Mouse (Mus musculus) limb, embryonic 14.5 days (tissue): ENCODE results near the gene Babam2. TPM values are rescaled to one million over a fixed set of nuclear protein-coding genes. Genes with fewer than 3 reads are reported as not detected.

Source experiments
- ATAC-seq: fragments of 200-750 bp; cut with Nextera tagmentation; 2 replicates; pipeline ENCODE4 v1.8.0; 2017; ENCODE audit warnings: low read depth, moderate number of reproducible peaks, moderate TSS enrichment; ENCODE audit not compliant: low FRiP score
- DNase-seq: peaks from one replicate; pipeline ENCODE4 v3.0.0-alpha.2; 2015; ENCODE audit warnings: low spot score
- H3K27ac ChIP-seq: fragments of 300-500 bp; sonication (generic); replicated peaks from 2 replicates; pipeline ENCODE4 v1.5.1; 2014; ENCODE audit warnings: low read depth, mild to moderate bottlenecking, low read length, moderate library complexity, mixed read lengths
- H3K27me3 ChIP-seq: fragments of 300-500 bp; sonication (generic); 2 replicates; pipeline ENCODE4 v1.6.1; 2014; ENCODE audit warnings: low read length, mixed read lengths; ENCODE audit not compliant: control insufficient read depth, insufficient read depth
- H3K36me3 ChIP-seq: fragments of 300-500 bp; sonication (generic); 2 replicates; pipeline ENCODE4 v1.6.1; 2014; ENCODE audit warnings: mild to moderate bottlenecking, low read length, moderate library complexity, mixed read lengths; ENCODE audit not compliant: control insufficient read depth, insufficient read depth
- H3K4me1 ChIP-seq: fragments of 300-500 bp; sonication (generic); 2 replicates; pipeline ENCODE4 v1.6.1; 2014; ENCODE audit warnings: antibody characterized with exemption, low read length, mixed read lengths; ENCODE audit not compliant: control insufficient read depth, insufficient read depth
- H3K4me2 ChIP-seq: fragments of 300-500 bp; sonication (generic); replicated peaks from 2 replicates; pipeline ENCODE4 v1.6.1; 2014; ENCODE audit warnings: low read depth, mild to moderate bottlenecking, low read length, moderate library complexity; ENCODE audit not compliant: severe bottlenecking
- H3K4me3 ChIP-seq: fragments of 300-500 bp; sonication (generic); replicated peaks from 2 replicates; pipeline ENCODE4 v1.5.1; 2014; ENCODE audit warnings: low read length
- H3K9ac ChIP-seq: fragments of 300-500 bp; sonication (generic); 2 replicates; pipeline ENCODE4 v1.6.1; 2014; ENCODE audit warnings: mild to moderate bottlenecking, low read depth, low read length, moderate library complexity; ENCODE audit not compliant: severe bottlenecking
- H3K9me3 ChIP-seq: fragments of 300-500 bp; sonication (generic); 2 replicates; pipeline ENCODE4 v1.6.1; 2016; ENCODE audit warnings: low read length; ENCODE audit not compliant: control insufficient read depth
- POLR2A ChIP-seq: fragments of 200-500 bp; IDR thresholded peaks from 2 replicates; pipeline ENCODE4 v1.8.0; 2012; ENCODE audit warnings: inconsistent platforms, mild to moderate bottlenecking, moderate library complexity, borderline replicate concordance; ENCODE audit not compliant: insufficient read depth, insufficient read length; ENCODE audit errors: extremely low read depth
- WGBS: fragments of 180-500 bp; shearing (Covaris S2); extraction: QIAGEN DNeasy Blood & Tissue Kit; methylation state at CpG from one replicate; pipeline ENCODE4 v1.1.7; 2014; 5-methylcytosine and 5-hydroxymethylcytosine counted together
- polyA plus RNA-seq, 2 experiments: library from polyadenylated mRNA; depleted of rRNA in 1 of 2; stranded (reverse) in 1 of 2; unstranded in 1 of 2; fragments of >200 nt; fragmentation: Nextera tagmentation in 1 of 2; extraction: Ambion mirVana in 1 of 2; gene quantifications; 2 replicates each; pipeline versions ENCODE4 v1.2.1 to v1.2.3; 2012 to 2014

The Babam2 gene
- polyA plus RNA-seq, 2 experiments = 23.4 to 35.8 TPM

GRCm38 (mm10) chr5:31947185-31947584 lies 249.7 kb downstream of the Babam2 start:
- H3K9me3 ChIP-seq = no peaks in the 10 kb centered on the region
- H3K27ac ChIP-seq = peak overlapping the region; percentile 43; the same call in 1 of the 2 replicates
- TF ChIP-seq POLR2A = no peak
- H3K4me2 ChIP-seq = no peak overlapping the region
- H3K9ac ChIP-seq = no peak overlapping the region
- H3K4me3 ChIP-seq = no peak overlapping the region
- DNase-seq = peak; percentile 71
- H3K27me3 ChIP-seq = no peaks in the 10 kb centered on the region
- ATAC-seq = peak; percentile 44; the same call in 1 of the 2 replicates
- H3K4me1 ChIP-seq = no peaks in the 10 kb centered on the region
- H3K36me3 ChIP-seq = no peaks in the 10 kb centered on the region
- 27% methylated on average over 4 of the region's 4 CpGs for WGBS

- no peak for TF ChIP-seq POLR2A
- H3K4me3 ChIP-seq = no peak overlapping the region
- H3K36me3 ChIP-seq = no peaks in the 10 kb centered on the region
- ATAC-seq (no peak), DNase-seq (peak; percentile 32)
- WGBS = 72% methylated on average over 8 of the region's 8 CpGs
- H3K9ac ChIP-seq = no peak overlapping the region
- H3K9me3 ChIP-seq = no peaks in the 10 kb centered on the region
- H3K4me2 ChIP-seq = no peak overlapping the region
- H3K27me3 ChIP-seq = no peaks in the 10 kb centered on the region
- H3K27ac ChIP-seq = no peak overlapping the region
- no peaks in the 10 kb centered on the region for H3K4me1 ChIP-seq
Measured at GRCm38 (mm10) chr5:31949389-31949788, 251.9 kb downstream of the Babam2 start.

- Histone ChIP-seq H3K4me2 (no peak overlapping the region), H3K36me3 (no peaks in the 10 kb centered on the region), H3K27me3 (no peaks in the 10 kb centered on the region), H3K4me1 (no peaks in the 10 kb centered on the region), H3K9ac (no peak overlapping the region), H3K9me3 (no peaks in the 10 kb centered on the region), H3K27ac (no peak overlapping the region), H3K4me3 (no peak overlapping the region)
- no peak for TF ChIP-seq POLR2A
- no peak for DNase-seq
- ATAC-seq = no peak
- WGBS = 94% methylated on average over 4 of the region's 4 CpGs
Measured at GRCm38 (mm10) chr5:31950532-31950931, 253.0 kb downstream of the Babam2 start.

- Histone ChIP-seq H3K27me3 (no peaks in the 10 kb centered on the region), H3K4me3 (no peak overlapping the region), H3K4me1 (no peaks in the 10 kb centered on the region), H3K9me3 (no peaks in the 10 kb centered on the region), H3K4me2 (no peak overlapping the region), H3K27ac (no peak overlapping the region), H3K36me3 (no peaks in the 10 kb centered on the region), H3K9ac (no peak overlapping the region)
- no peak for ATAC-seq
- 76% methylated on average over 3 of the region's 3 CpGs for WGBS
- DNase-seq = no peak
- TF ChIP-seq POLR2A = no peak
Measured at GRCm38 (mm10) chr5:31955184-31955583, 257.7 kb downstream of the Babam2 start.

GRCm38 (mm10) chr5:31956336-31956735 lies 258.9 kb downstream of the Babam2 start:
- H3K9me3 ChIP-seq = no peaks in the 10 kb centered on the region
- DNase-seq (no peak), ATAC-seq (no peak)
- H3K4me1 ChIP-seq = no peaks in the 10 kb centered on the region
- 95% methylated on average over 3 of the region's 3 CpGs for WGBS
- no peak overlapping the region for H3K9ac ChIP-seq
- H3K4me3 ChIP-seq = no peak overlapping the region
- no peak for TF ChIP-seq POLR2A
- no peak overlapping the region for H3K4me2 ChIP-seq
- H3K27me3 ChIP-seq = no peaks in the 10 kb centered on the region
- H3K36me3 ChIP-seq = no peaks in the 10 kb centered on the region
- H3K27ac ChIP-seq = no peak overlapping the region

- Histone ChIP-seq H3K27ac (no peak overlapping the region), H3K9ac (no peak overlapping the region), H3K4me3 (no peak overlapping the region), H3K9me3 (no peaks in the 10 kb centered on the region), H3K4me1 (no peaks in the 10 kb centered on the region), H3K27me3 (no peaks in the 10 kb centered on the region), H3K4me2 (no peak overlapping the region), H3K36me3 (no peaks in the 10 kb centered on the region)
- no peak for ATAC-seq
- TF ChIP-seq POLR2A = no peak
- 89% methylated on average over 8 of the region's 8 CpGs for WGBS
- DNase-seq = no peak
Measured at GRCm38 (mm10) chr5:31959886-31960285, 262.4 kb downstream of the Babam2 start.
